Mouse (Mus musculus): Measurements from ENCODE around the gene Gm37240. TPM values are rescaled to one million over a fixed set of nuclear protein-coding genes. Genes with fewer than 3 reads are reported as not detected.

The Gm37240 gene
- total and polyA plus RNA-seq, 3 experiments: not detected

GRCm38 (mm10) chr3:85232846-85233245 lies 654.5 kb downstream of the Gm37240 start:
- no peak for ATAC-seq (ENCODE audit: extremely low read depth, insufficient number of reproducible peaks, low FRiP score, poor library complexity, severe bottlenecking)
- H3K4me3 ChIP-seq (ENCODE audit: low read depth, low read length): no peak overlapping the region
- DNase-seq (ENCODE audit: low spot score): no peak
- no peaks in the 10 kb centered on the region for H3K4me1 ChIP-seq (ENCODE audit: insufficient read depth, low read depth, low read length)
- no peaks in the 10 kb centered on the region for H3K36me3 ChIP-seq (replicated peaks)
- no peaks in the 10 kb centered on the region for H3K27me3 ChIP-seq (ENCODE audit: insufficient read depth, low read length)
- no peak for TF ChIP-seq CTCF (IDR thresholded peaks at IDR 0.05; ENCODE audit: low read depth, low read length)
- H3K9me3 ChIP-seq (replicated peaks): no peaks in the 10 kb centered on the region

- no peaks in the 10 kb centered on the region for H3K4me1 ChIP-seq (ENCODE audit: insufficient read depth, low read depth, low read length)
- no peaks in the 10 kb centered on the region; the same call in 1 of the 2 replicates for H3K27me3 ChIP-seq (ENCODE audit: insufficient read depth, low read length)
- DNase-seq (ENCODE audit: low spot score) (no peak), ATAC-seq (ENCODE audit: extremely low read depth, insufficient number of reproducible peaks, low FRiP score, poor library complexity, severe bottlenecking) (no peak)
- H3K9me3 ChIP-seq (replicated peaks): no peaks in the 10 kb centered on the region
- no peak overlapping the region for H3K4me3 ChIP-seq (ENCODE audit: low read depth, low read length)
- no peaks in the 10 kb centered on the region for H3K36me3 ChIP-seq (replicated peaks)
- TF ChIP-seq TAL1 (conservative IDR thresholded peaks at IDR 0.05; ENCODE audit: low read depth, low read length) (no peak), CTCF (IDR thresholded peaks at IDR 0.05; ENCODE audit: low read depth, low read length) (no peak), GATA2 (IDR thresholded peaks at IDR 0.05; ENCODE audit: borderline replicate concordance, low read depth, low read length) (no peak), GATA1 (IDR thresholded peaks at IDR 0.05; ENCODE audit: borderline replicate concordance, low read length) (no peak), POLR2AphosphoS5 (IDR thresholded peaks at IDR 0.05; ENCODE audit: insufficient replicate concordance, low read depth, low read length) (no peak)
Measured at GRCm38 (mm10) chr3:85222046-85222445, 665.3 kb downstream of the Gm37240 start.

GRCm38 (mm10) chr3:85214926-85215325 lies 672.4 kb downstream of the Gm37240 start:
- Histone ChIP-seq H3K36me3 (replicated peaks) (no peaks in the 10 kb centered on the region), H3K27me3 (ENCODE audit: insufficient read depth, low read length) (peaks cover 6% of the 10 kb centered on the region), H3K4me3 (ENCODE audit: low read depth, low read length) (no peak overlapping the region), H3K4me1 (ENCODE audit: insufficient read depth, low read depth, low read length) (no peaks in the 10 kb centered on the region), H3K9me3 (replicated peaks) (no peaks in the 10 kb centered on the region)
- no peak for ATAC-seq (ENCODE audit: extremely low read depth, insufficient number of reproducible peaks, low FRiP score, poor library complexity, severe bottlenecking)
- TF ChIP-seq TAL1 (conservative IDR thresholded peaks at IDR 0.05; ENCODE audit: low read depth, low read length): no peak
- TF ChIP-seq POLR2AphosphoS5 (IDR thresholded peaks at IDR 0.05; ENCODE audit: insufficient replicate concordance, low read depth, low read length): no peak
- TF ChIP-seq GATA1 (IDR thresholded peaks at IDR 0.05; ENCODE audit: borderline replicate concordance, low read length): no peak
- no peak for TF ChIP-seq CTCF (IDR thresholded peaks at IDR 0.05; ENCODE audit: low read depth, low read length)
- no peak for TF ChIP-seq GATA2 (IDR thresholded peaks at IDR 0.05; ENCODE audit: borderline replicate concordance, low read depth, low read length)
- DNase-seq (ENCODE audit: low spot score): no peak

DNA sequence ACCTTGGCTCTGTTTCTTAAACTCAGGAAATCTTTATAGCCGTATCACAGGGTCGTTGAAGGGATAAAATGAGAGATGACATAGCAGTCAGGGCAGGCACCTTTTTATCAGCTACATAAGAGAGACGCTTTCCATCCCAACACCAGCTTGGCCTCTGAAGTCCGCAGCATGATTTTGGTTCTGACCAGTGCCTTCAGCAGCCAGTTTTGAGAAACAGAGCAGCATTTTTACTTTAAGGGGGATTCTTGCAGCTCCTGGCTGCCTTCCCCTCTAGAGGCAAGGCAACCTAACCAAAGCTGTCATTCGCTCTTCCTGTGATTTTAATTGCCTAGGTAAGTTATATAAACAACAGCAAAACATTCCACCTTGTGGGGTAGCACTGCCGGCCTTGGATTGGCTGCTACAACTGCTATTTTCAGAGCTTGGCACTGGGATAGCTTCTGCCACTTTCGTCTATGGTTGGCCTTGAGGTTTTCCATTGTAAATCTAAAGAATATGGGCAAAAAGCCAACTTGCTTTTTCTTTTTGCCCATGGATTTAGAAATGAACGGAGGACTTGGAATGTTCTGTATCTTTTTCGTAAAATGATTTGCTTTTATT lies 674.5 kb downstream of the Gm37240 start:
- TF ChIP-seq GATA1 (IDR thresholded peaks at IDR 0.05; ENCODE audit: borderline replicate concordance, low read length) (no peak), GATA2 (IDR thresholded peaks at IDR 0.05; ENCODE audit: borderline replicate concordance, low read depth, low read length) (no peak), CTCF (IDR thresholded peaks at IDR 0.05; ENCODE audit: low read depth, low read length) (no peak), TAL1 (conservative IDR thresholded peaks at IDR 0.05; ENCODE audit: low read depth, low read length) (no peak), POLR2AphosphoS5 (IDR thresholded peaks at IDR 0.05; ENCODE audit: insufficient replicate concordance, low read depth, low read length) (no peak)
- H3K36me3 ChIP-seq (replicated peaks): no peaks in the 10 kb centered on the region
- no peak for ATAC-seq (ENCODE audit: extremely low read depth, insufficient number of reproducible peaks, low FRiP score, poor library complexity, severe bottlenecking)
- H3K27me3 ChIP-seq (ENCODE audit: insufficient read depth, low read length): peaks cover 8% of the 10 kb centered on the region
- H3K4me3 ChIP-seq (ENCODE audit: low read depth, low read length): no peak overlapping the region
- no peak for DNase-seq (ENCODE audit: low spot score)
- no peaks in the 10 kb centered on the region for H3K9me3 ChIP-seq (replicated peaks)
- H3K4me1 ChIP-seq (ENCODE audit: insufficient read depth, low read depth, low read length): no peaks in the 10 kb centered on the region

DNA sequence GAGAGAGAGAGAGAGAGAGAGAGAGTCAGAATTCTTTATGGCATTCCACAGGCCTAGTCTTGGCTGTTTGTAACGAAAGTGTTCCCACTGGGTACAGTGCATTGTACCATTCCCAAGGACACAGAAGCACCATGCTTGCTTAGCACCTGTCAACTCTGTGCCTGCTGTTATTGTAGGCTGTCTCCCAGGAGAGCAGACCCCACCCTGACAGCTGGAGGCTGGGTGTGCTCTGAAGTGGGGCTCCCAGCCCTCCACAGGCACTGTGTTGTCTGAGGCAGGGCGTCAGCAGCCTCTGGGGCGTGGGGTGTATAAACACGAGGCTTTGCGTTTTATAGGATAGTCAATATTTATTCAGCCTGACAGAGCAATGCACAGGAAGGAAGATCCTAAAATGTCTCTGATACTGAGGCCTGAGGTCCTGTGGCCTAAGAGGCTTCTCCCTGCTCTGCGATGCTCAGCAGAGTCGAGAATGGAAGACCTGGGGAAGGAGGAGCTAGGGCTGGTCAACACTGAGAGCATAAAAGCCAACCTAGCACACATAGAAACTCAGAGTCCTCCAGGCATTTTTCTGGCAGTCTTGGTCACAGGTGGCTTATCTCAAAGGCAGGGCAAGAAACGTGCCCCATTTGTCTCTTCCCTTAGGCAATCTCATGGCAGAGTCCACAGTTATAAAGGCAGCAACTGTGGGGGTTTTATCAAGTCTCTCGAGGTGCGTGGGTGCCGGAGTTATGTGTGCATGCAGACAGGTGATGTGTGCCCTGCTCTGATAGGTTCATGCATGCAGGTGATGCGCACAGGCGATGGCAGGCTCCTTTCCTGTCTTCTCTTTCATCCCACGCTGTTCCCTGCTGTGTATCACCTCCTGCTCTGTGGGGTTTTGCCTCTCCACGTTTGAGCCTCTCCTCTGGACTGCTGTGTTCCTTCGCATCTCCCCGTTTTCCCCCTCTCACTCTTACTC lies 677.2 kb downstream of the Gm37240 start:
- Histone ChIP-seq H3K9me3 (replicated peaks) (no peaks in the 10 kb centered on the region), H3K36me3 (replicated peaks) (no peaks in the 10 kb centered on the region), H3K4me3 (ENCODE audit: low read depth, low read length) (no peak overlapping the region), H3K27me3 (ENCODE audit: insufficient read depth, low read length) (peaks cover 8% of the 10 kb centered on the region), H3K4me1 (ENCODE audit: insufficient read depth, low read depth, low read length) (no peaks in the 10 kb centered on the region)
- TF ChIP-seq POLR2AphosphoS5 (IDR thresholded peaks at IDR 0.05; ENCODE audit: insufficient replicate concordance, low read depth, low read length): no peak
- no peak for TF ChIP-seq GATA2 (IDR thresholded peaks at IDR 0.05; ENCODE audit: borderline replicate concordance, low read depth, low read length)
- TF ChIP-seq GATA1 (IDR thresholded peaks at IDR 0.05; ENCODE audit: borderline replicate concordance, low read length): no peak
- no peak for TF ChIP-seq CTCF (IDR thresholded peaks at IDR 0.05; ENCODE audit: low read depth, low read length)
- TF ChIP-seq TAL1 (conservative IDR thresholded peaks at IDR 0.05; ENCODE audit: low read depth, low read length): no peak
- ATAC-seq (ENCODE audit: extremely low read depth, insufficient number of reproducible peaks, low FRiP score, poor library complexity, severe bottlenecking) (no peak), DNase-seq (ENCODE audit: low spot score) (no peak)

GRCm38 (mm10) chr3:85206475-85206874 lies 680.8 kb downstream of the Gm37240 start:
- H3K27me3 ChIP-seq (ENCODE audit: insufficient read depth, low read length): peaks cover 13% of the 10 kb centered on the region
- DNase-seq (ENCODE audit: low spot score) (no peak), ATAC-seq (ENCODE audit: extremely low read depth, insufficient number of reproducible peaks, low FRiP score, poor library complexity, severe bottlenecking) (no peak)
- H3K4me1 ChIP-seq (ENCODE audit: insufficient read depth, low read depth, low read length): 0 out of 2 replicates have a peak, but pooled peaks cover 3% of the 10 kb centered on the region
- no peaks in the 10 kb centered on the region for H3K36me3 ChIP-seq (replicated peaks)
- H3K4me3 ChIP-seq (ENCODE audit: low read depth, low read length): no peak overlapping the region
- TF ChIP-seq POLR2AphosphoS5 (IDR thresholded peaks at IDR 0.05; ENCODE audit: insufficient replicate concordance, low read depth, low read length): no peak
- TF ChIP-seq GATA2 (IDR thresholded peaks at IDR 0.05; ENCODE audit: borderline replicate concordance, low read depth, low read length): no peak
- TF ChIP-seq GATA1 (IDR thresholded peaks at IDR 0.05; ENCODE audit: borderline replicate concordance, low read length): no peak
- no peak for TF ChIP-seq CTCF (IDR thresholded peaks at IDR 0.05; ENCODE audit: low read depth, low read length)
- TF ChIP-seq TAL1 (conservative IDR thresholded peaks at IDR 0.05; ENCODE audit: low read depth, low read length): no peak
- no peaks in the 10 kb centered on the region for H3K9me3 ChIP-seq (replicated peaks)
